11 mouse cellular contexts compared by ENCODE assay signal in the genomic region with DNA sequence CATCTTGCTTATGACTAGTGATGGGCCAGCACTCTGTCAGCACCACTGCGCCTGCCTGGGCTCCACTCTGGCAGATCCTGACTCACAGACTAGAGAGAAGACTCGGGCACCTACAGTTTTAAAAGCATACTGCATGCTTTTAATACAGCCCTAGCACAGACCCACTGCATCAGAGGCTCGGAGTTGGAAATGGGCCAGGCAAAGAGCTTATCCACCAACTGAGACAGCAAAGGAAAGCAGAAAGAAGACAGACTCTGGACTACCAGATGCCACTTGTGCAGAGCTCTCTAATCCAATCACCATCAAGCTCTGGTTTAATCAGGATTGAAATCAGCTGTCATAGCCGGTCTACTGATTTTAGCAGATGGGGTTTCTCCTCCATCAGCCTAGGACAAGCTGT. TPM values are rescaled to one million over a fixed set of nuclear protein-coding genes. Genes with fewer than 3 reads are reported as not detected.
DNase-seq lines count a peak whose midpoint lies in the region; ATAC-seq and TF ChIP-seq lines count a peak whose summit lies in the region.
"Had no signal": no experiment of that assay in that cellular context is flagged by ENCODE, and none has a peak within 500 bp of the region (broad histone marks: within the 10 kb centered on the region; RNA-seq: fewer than 3 reads in every experiment).

No protein-coding gene starts in this region.

- H3K27me3 ChIP-seq in kidney, embryonic 15.5 days, result no peaks in the 10 kb centered on the region
- no peaks in the 10 kb centered on the region for H3K27me3 ChIP-seq in forebrain, embryonic 16.5 days (replicated peaks; ENCODE audit: control insufficient read depth, insufficient read depth, low read length)
- H3K27me3 ChIP-seq in heart, adult 2 months (ENCODE audit: control insufficient read depth, insufficient read depth, low read length), result no peaks in the 10 kb centered on the region
- H3K27me3 ChIP-seq: liver, embryonic 15.5 days; Patski had no signal

- H3K79me2 ChIP-seq in heart, adult 2 months (replicated peaks; ENCODE audit: control insufficient read depth, insufficient read depth, low read length), result peaks cover 6% of the 10 kb centered on the region

- no peaks in the 10 kb centered on the region for H3K4me1 ChIP-seq in kidney, embryonic 15.5 days
- no peaks in the 10 kb centered on the region for H3K4me1 ChIP-seq in forebrain, embryonic 16.5 days (replicated peaks; ENCODE audit: control insufficient read depth, insufficient read depth, low read length)
- peaks cover 2% of the 10 kb centered on the region for H3K4me1 ChIP-seq in heart, adult 2 months (ENCODE audit: control insufficient read depth, insufficient read depth, low read length)

- 84% methylated on average over 4 of the region's 4 CpGs for WGBS in kidney, embryonic 15.5 days
- 65% methylated on average over 4 of the region's 4 CpGs for WGBS in forebrain, embryonic 16.5 days
- WGBS in heart, adult 2 months, result 73% methylated on average over 4 of the region's 4 CpGs

- no peak for ATAC-seq in kidney, embryonic 15.5 days (replicated peaks; ENCODE audit: low FRiP score)
- peak; percentile 93 for ATAC-seq in forebrain, embryonic 16.5 days
- ATAC-seq: Patski had no signal

- no peak for DNase-seq in kidney, adult 18-20 months
- DNase-seq in layer of hippocampus, adult 9-10 months (ENCODE audit: low spot score), result peak; percentile 65
- peak; percentile 88 for DNase-seq in retina, postnatal 7 days (ENCODE audit: low read depth, low spot score)
- DNase-seq in heart, adult 9 months (ENCODE audit: low spot score in 2 of 2), result no peak
- DNase-seq in heart, adult 2 months, result no peak
- no peak for DNase-seq in cerebellum, adult 9-11 months

- TF ChIP-seq POLR2A in heart, adult 2 months (IDR thresholded peaks at IDR 0.05; ENCODE audit: insufficient read depth, low read depth, low read length), result no peak

- no peak for TF ChIP-seq CTCF in heart, adult 2 months (IDR thresholded peaks at IDR 0.05)

- intact Hi-C loops in heart, adult 2 months (cut with DNase I), result no loop called here

- H3K4me3 ChIP-seq in kidney, embryonic 15.5 days (replicated peaks), result no peak overlapping the region
- no peak overlapping the region for H3K4me3 ChIP-seq in forebrain, embryonic 16.5 days (replicated peaks; ENCODE audit: low read length)
- no peak overlapping the region for H3K4me3 ChIP-seq in heart, adult 2 months
- H3K4me3 ChIP-seq: liver, embryonic 15.5 days had no signal

- H3K27ac ChIP-seq in kidney, embryonic 15.5 days, result 0 out of 2 replicates have a peak overlapping the region, but pooled peaks have one; percentile 9
- peak overlapping the region; percentile 3 for H3K27ac ChIP-seq in forebrain, embryonic 16.5 days (ENCODE audit: low read length)
- H3K27ac ChIP-seq in heart, adult 2 months, result no peak overlapping the region
- H3K27ac ChIP-seq: liver, embryonic 15.5 days had no signal

- TF ChIP-seq EP300 in heart, adult 2 months (IDR thresholded peaks at IDR 0.05; ENCODE audit: insufficient read depth, low read depth, low read length), result no peak

- no peak overlapping the region for H3K4me2 ChIP-seq in kidney, embryonic 15.5 days
- H3K4me2 ChIP-seq in forebrain, embryonic 16.5 days (ENCODE audit: low read length), result no peak overlapping the region
- H3K4me2 ChIP-seq: liver, embryonic 15.5 days had no signal

- H3K9ac ChIP-seq in kidney, embryonic 15.5 days, result no peak overlapping the region
- no peak overlapping the region for H3K9ac ChIP-seq in forebrain, embryonic 16.5 days (replicated peaks; ENCODE audit: low read depth, low read length)
- H3K9ac ChIP-seq in heart, adult 2 months (ENCODE audit: low read depth, low read length), result no peak overlapping the region
- H3K9ac ChIP-seq: liver, embryonic 15.5 days had no signal

- no peaks in the 10 kb centered on the region for H3K9me3 ChIP-seq in kidney, embryonic 15.5 days (replicated peaks)
- no peaks in the 10 kb centered on the region for H3K9me3 ChIP-seq in forebrain, embryonic 16.5 days (ENCODE audit: control insufficient read depth, low read length)
- H3K9me3 ChIP-seq: liver, embryonic 15.5 days had no signal

- H3K36me3 ChIP-seq in kidney, embryonic 15.5 days, result peaks cover 99% of the 10 kb centered on the region
- H3K36me3 ChIP-seq in forebrain, embryonic 16.5 days (ENCODE audit: control insufficient read depth, insufficient read depth), result peaks cover 8% of the 10 kb centered on the region
- peaks cover 18% of the 10 kb centered on the region for H3K36me3 ChIP-seq in heart, adult 2 months (ENCODE audit: control insufficient read depth, insufficient read depth, low read length)

RNA-seq across cellular contexts. Expression of gene Ddi2, which starts 17.9 kb away (rescaled TPM):
- polyA plus RNA-seq in kidney, embryonic 15.5 days (2015; fragmentation: Nextera tagmentation; extraction: Ambion mirVana), result 20.3 and 21.8 TPM in 2 replicates
- polyA plus RNA-seq in forebrain, embryonic 16.5 days (2015; fragmentation: Nextera tagmentation; extraction: Ambion mirVana), result 13.1 and 14.3 TPM in 2 replicates
- 10 to 100 TPM; 28.6 to 29.4 TPM for total RNA-seq in heart, adult 2 months (2021)
- polyA plus RNA-seq in heart, adult 2 months (2012; rRNA removed), result 8.7 and 14.2 TPM in 2 replicates

RNA-seq across cellular contexts. Expression of gene Rsc1a1, which starts 19.9 kb away (rescaled TPM):
- not detected in 2 replicates for polyA plus RNA-seq in kidney, embryonic 15.5 days (2015; fragmentation: Nextera tagmentation; extraction: Ambion mirVana)
- 0.99 and 1.4 TPM in 2 replicates for polyA plus RNA-seq in forebrain, embryonic 16.5 days (2015; fragmentation: Nextera tagmentation; extraction: Ambion mirVana)
- total RNA-seq in heart, adult 2 months (2021), result not detected
- polyA plus RNA-seq in heart, adult 2 months (2012; rRNA removed), result 4.6 and 8.8 TPM in 2 replicates
- total RNA-seq: heart, postnatal 14 days had no signal

RNA-seq across cellular contexts. Expression of gene Plekhm2, which starts 40.6 kb away (rescaled TPM):
- polyA plus RNA-seq in kidney, embryonic 15.5 days (2015; fragmentation: Nextera tagmentation; extraction: Ambion mirVana), result 4.7 and 6.8 TPM in 2 replicates
- polyA plus RNA-seq in forebrain, embryonic 16.5 days (2015; fragmentation: Nextera tagmentation; extraction: Ambion mirVana), result 5.0 and 7.0 TPM in 2 replicates
- total RNA-seq in heart, adult 2 months (2021), result 100 to 1,000 TPM in 1 of 2 experiments, 10 to 100 TPM in 1; 95.2 to 126 TPM
- 111 and 144 TPM in 2 replicates for polyA plus RNA-seq in heart, adult 2 months (2012; rRNA removed)

RNA-seq across cellular contexts. Expression of gene Agmat, which starts 41.1 kb away (rescaled TPM):
- polyA plus RNA-seq in kidney, embryonic 15.5 days (2015; fragmentation: Nextera tagmentation; extraction: Ambion mirVana), result 1.7 and 2.4 TPM in 2 replicates
- not detected in 2 replicates for polyA plus RNA-seq in forebrain, embryonic 16.5 days (2015; fragmentation: Nextera tagmentation; extraction: Ambion mirVana)
- total RNA-seq in heart, adult 2 months (2021), result under 1 TPM; 0.23 to 0.32 TPM
- 0.57 and 1.1 TPM in 2 replicates for polyA plus RNA-seq in heart, adult 2 months (2012; rRNA removed)
- polyA plus RNA-seq: Patski had no signal

Comparison
In these comparisons a context has a peak if more than half of its experiments do, and no peak if none do; other contexts are left out.
1. DNase-seq: peak in layer of hippocampus, adult 9-10 months (single experiment) and retina, postnatal 7 days (single experiment); none in kidney, adult 18-20 months (single experiment), heart, adult 9 months (0 of 2), heart, adult 2 months (0 of 2) and cerebellum, adult 9-11 months (single experiment).
2. RNA of gene Plekhm2, which starts 40.6 kb away (polyA plus RNA-seq): 111 to 144 TPM in heart, adult 2 months; 5.0 to 7.0 TPM in forebrain, embryonic 16.5 days and 4.7 to 6.8 TPM in kidney, embryonic 15.5 days; every median in the first group is over 10 times any median in the second.